Mouse (Mus musculus): Measurements from ENCODE around the gene Lhfp. TPM values are rescaled to one million over a fixed set of nuclear protein-coding genes. Genes with fewer than 3 reads are reported as not detected.

The Lhfp gene
- polyA plus RNA-seq, 1 experiment, result 17.8 TPM

DNA sequence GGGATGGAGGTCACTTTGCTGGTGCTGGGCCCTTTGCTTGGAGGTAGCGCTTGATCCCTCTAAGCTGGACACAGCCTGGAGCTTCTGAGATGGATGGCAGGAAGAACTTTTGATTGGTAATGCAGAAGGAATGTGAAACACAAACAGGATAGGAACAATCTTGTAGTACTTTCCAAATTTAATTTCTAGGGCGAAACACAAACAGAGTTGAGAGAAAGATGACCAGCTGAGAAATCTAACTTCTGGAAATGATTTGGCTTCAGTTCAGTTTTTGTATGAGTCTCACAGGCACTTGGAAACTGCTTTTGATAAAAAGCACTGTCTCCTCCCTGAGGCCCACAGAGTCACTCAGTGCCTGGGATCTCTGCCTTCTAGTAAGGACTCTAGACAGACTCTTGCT, 18.6 kb downstream of the Lhfp start:
- Histone ChIP-seq H3K79me2 (ENCODE audit: control insufficient read depth, insufficient read depth) (peaks cover 33% of the 10 kb centered on the region), H3K4me2 (ENCODE audit: low read depth) (peak overlapping the region; percentile 69), H3ac (ENCODE audit: control insufficient read depth, insufficient read length) (no peak overlapping the region), H3K4me3 (no peak overlapping the region), H3K36me3 (ENCODE audit: control insufficient read depth, insufficient read depth) (no peaks in the 10 kb centered on the region), H3K27me3 (ENCODE audit: control insufficient read depth, insufficient read depth, insufficient read length) (no peaks in the 10 kb centered on the region)
- TF ChIP-seq E2F4 (IDR thresholded peaks at IDR 0.05; ENCODE audit: insufficient read depth) (no peak), POLR2AphosphoS2 (IDR thresholded peaks at IDR 0.05; ENCODE audit: insufficient read length, low read depth) (no peak), CEBPB (IDR thresholded peaks at IDR 0.05; ENCODE audit: insufficient read depth, poor library complexity, severe bottlenecking) (no peak), SRF (IDR thresholded peaks at IDR 0.05; ENCODE audit: control insufficient read depth, insufficient read length, low read depth) (no peak)

- Histone ChIP-seq H3K79me2 (ENCODE audit: control insufficient read depth, insufficient read depth) (peaks cover 41% of the 10 kb centered on the region), H3K4me2 (ENCODE audit: low read depth) (peak overlapping the region; percentile 82), H3ac (ENCODE audit: control insufficient read depth, insufficient read length) (no peak overlapping the region), H3K4me3 (peak overlapping the region; percentile 2), H3K27me3 (ENCODE audit: control insufficient read depth, insufficient read depth, insufficient read length) (no peaks in the 10 kb centered on the region), H3K36me3 (ENCODE audit: control insufficient read depth, insufficient read depth) (no peaks in the 10 kb centered on the region)
- TF ChIP-seq CEBPB (IDR thresholded peaks at IDR 0.05; ENCODE audit: insufficient read depth, poor library complexity, severe bottlenecking) (peak; percentile 98), POLR2AphosphoS2 (IDR thresholded peaks at IDR 0.05; ENCODE audit: insufficient read length, low read depth) (no peak)
These were observed 22.3 kb downstream of the Lhfp start for GRCm38 (mm10) chr3:53063423-53064147.

DNA sequence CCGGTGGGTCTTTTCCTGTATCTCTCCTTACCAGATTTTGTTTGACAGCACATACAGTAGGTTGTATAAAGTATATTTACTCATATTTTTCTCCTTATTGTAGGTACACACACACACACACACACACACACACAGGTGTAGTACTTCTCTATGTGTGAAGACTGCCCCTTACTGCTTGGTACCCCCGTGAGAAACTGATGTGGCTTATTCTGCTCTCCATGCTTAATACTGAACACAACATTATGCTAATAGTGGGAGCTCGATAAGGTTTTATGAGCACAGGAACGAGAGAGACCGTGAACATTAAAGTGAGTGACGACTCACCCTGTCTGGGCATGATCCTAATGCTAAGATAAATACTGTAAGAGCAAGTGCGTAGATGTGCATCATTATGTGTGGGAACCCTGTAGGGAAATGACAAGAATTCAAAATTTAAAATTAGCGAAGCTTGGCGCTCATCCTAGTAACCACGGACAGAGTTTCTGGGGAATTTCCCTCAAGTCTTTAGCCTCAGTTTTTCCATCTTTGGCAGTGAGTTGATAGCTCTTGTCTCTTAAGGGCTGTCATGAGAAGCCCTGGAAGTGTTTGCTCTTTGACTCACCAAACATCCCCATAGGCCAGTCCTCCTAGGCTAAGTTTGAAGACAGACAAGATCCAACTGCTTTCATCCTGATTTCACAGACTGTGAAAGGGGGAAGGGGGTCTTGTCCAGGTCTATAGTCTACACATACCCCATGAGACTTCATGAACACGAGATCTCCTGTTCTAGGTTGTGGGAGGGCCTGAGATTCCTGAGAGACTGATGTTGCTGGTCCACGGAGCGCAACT, 24.2 kb downstream of the Lhfp start:
- peaks cover 48% of the 10 kb centered on the region for H3K79me2 ChIP-seq (ENCODE audit: control insufficient read depth, insufficient read depth)
- no peak overlapping the region for H3ac ChIP-seq (ENCODE audit: control insufficient read depth, insufficient read length)
- TF ChIP-seq REST (IDR thresholded peaks at IDR 0.05; ENCODE audit: insufficient read depth, insufficient read length), result no peak
- no peak for TF ChIP-seq E2F4 (IDR thresholded peaks at IDR 0.05; ENCODE audit: insufficient read depth)
- no peak for TF ChIP-seq TCF12 (IDR thresholded peaks at IDR 0.05; ENCODE audit: insufficient read depth, poor library complexity, severe bottlenecking)
- no peak for TF ChIP-seq POLR2A (IDR thresholded peaks at IDR 0.05; ENCODE audit: insufficient read length, low read depth)
- TF ChIP-seq MAX (IDR thresholded peaks at IDR 0.05; ENCODE audit: low read depth), result no peak
- no peaks in the 10 kb centered on the region for H3K36me3 ChIP-seq (ENCODE audit: control insufficient read depth, insufficient read depth)
- peak overlapping the region; percentile 82 for H3K4me2 ChIP-seq (ENCODE audit: low read depth)
- H3K4me3 ChIP-seq, result no peak overlapping the region
- no peaks in the 10 kb centered on the region for H3K27me3 ChIP-seq (ENCODE audit: control insufficient read depth, insufficient read depth, insufficient read length)

- Histone ChIP-seq H3K4me2 (ENCODE audit: low read depth) (peak overlapping the region; percentile 82), H3K27me3 (ENCODE audit: control insufficient read depth, insufficient read depth, insufficient read length) (no peaks in the 10 kb centered on the region), H3K79me2 (ENCODE audit: control insufficient read depth, insufficient read depth) (peaks cover 45% of the 10 kb centered on the region), H3K36me3 (ENCODE audit: control insufficient read depth, insufficient read depth) (no peaks in the 10 kb centered on the region), H3ac (ENCODE audit: control insufficient read depth, insufficient read length) (no peak overlapping the region), H3K4me3 (no peak overlapping the region)
- TF ChIP-seq MYOD1 (IDR thresholded peaks at IDR 0.05; ENCODE audit: control insufficient read depth in 1 of 3, insufficient read length in 2 of 3, low read depth in 2 of 3) (no peak), REST (IDR thresholded peaks at IDR 0.05; ENCODE audit: insufficient read depth, insufficient read length) (no peak), TCF12 (IDR thresholded peaks at IDR 0.05; ENCODE audit: insufficient read depth, poor library complexity, severe bottlenecking) (no peak), TCF3 (IDR thresholded peaks at IDR 0.05; ENCODE audit: insufficient read length, low read depth) (no peak), MAX (IDR thresholded peaks at IDR 0.05; ENCODE audit: low read depth) (no peak), USF1 (IDR thresholded peaks at IDR 0.05; ENCODE audit: low read depth) (no peak), E2F4 (IDR thresholded peaks at IDR 0.05; ENCODE audit: insufficient read depth) (no peak), SRF (IDR thresholded peaks at IDR 0.05; ENCODE audit: control insufficient read depth, insufficient read length, low read depth) (no peak), MYOG (IDR thresholded peaks at IDR 0.05; ENCODE audit: control insufficient read depth in 1 of 3, insufficient read depth in 1 of 3, insufficient read length in 2 of 3, low read depth in 2 of 3) (no peak), POLR2AphosphoS2 (IDR thresholded peaks at IDR 0.05; ENCODE audit: insufficient read length, low read depth) (no peak), POLR2A (IDR thresholded peaks at IDR 0.05; ENCODE audit: insufficient read length, low read depth) (no peak), CEBPB (IDR thresholded peaks at IDR 0.05; ENCODE audit: insufficient read depth, poor library complexity, severe bottlenecking) (no peak)
These were observed 24.7 kb downstream of the Lhfp start for GRCm38 (mm10) chr3:53066095-53066372.

GRCm38 (mm10) chr3:53068399-53068798, 27.1 kb downstream of the Lhfp start:
- Histone ChIP-seq H3K36me3 (ENCODE audit: control insufficient read depth, insufficient read depth) (no peaks in the 10 kb centered on the region), H3K4me2 (ENCODE audit: low read depth) (no peak overlapping the region), H3ac (ENCODE audit: control insufficient read depth, insufficient read length) (no peak overlapping the region), H3K79me2 (ENCODE audit: control insufficient read depth, insufficient read depth) (peaks cover 36% of the 10 kb centered on the region), H3K4me3 (no peak overlapping the region), H3K27me3 (ENCODE audit: control insufficient read depth, insufficient read depth, insufficient read length) (no peaks in the 10 kb centered on the region)
- TF ChIP-seq POLR2AphosphoS2 (IDR thresholded peaks at IDR 0.05; ENCODE audit: insufficient read length, low read depth) (no peak), MYOD1 (IDR thresholded peaks at IDR 0.05; ENCODE audit: control insufficient read depth in 1 of 3, insufficient read length in 2 of 3, low read depth in 2 of 3) (no peak), MYOG (IDR thresholded peaks at IDR 0.05; ENCODE audit: control insufficient read depth in 1 of 3, insufficient read depth in 1 of 3, insufficient read length in 2 of 3, low read depth in 2 of 3) (no peak), REST (IDR thresholded peaks at IDR 0.05; ENCODE audit: insufficient read depth, insufficient read length) (no peak), SRF (IDR thresholded peaks at IDR 0.05; ENCODE audit: control insufficient read depth, insufficient read length, low read depth) (no peak), TCF12 (IDR thresholded peaks at IDR 0.05; ENCODE audit: insufficient read depth, poor library complexity, severe bottlenecking) (no peak), E2F4 (IDR thresholded peaks at IDR 0.05; ENCODE audit: insufficient read depth) (no peak), POLR2A (IDR thresholded peaks at IDR 0.05; ENCODE audit: insufficient read length, low read depth) (no peak), TCF3 (IDR thresholded peaks at IDR 0.05; ENCODE audit: insufficient read length, low read depth) (no peak), CEBPB (IDR thresholded peaks at IDR 0.05; ENCODE audit: insufficient read depth, poor library complexity, severe bottlenecking) (no peak), MAX (IDR thresholded peaks at IDR 0.05; ENCODE audit: low read depth) (no peak), USF1 (IDR thresholded peaks at IDR 0.05; ENCODE audit: low read depth) (no peak)

Measured in myocyte (in vitro differentiated cells).